Comparison of ENCODE assay signal across 29 mouse cellular contexts in genomic region chr5:107074350-107074749, GRCm38 (mm10).
DNase-seq lines count a peak whose midpoint lies in the region; ATAC-seq and TF ChIP-seq lines count a peak whose summit lies in the region.
"Had no signal": no experiment of that assay in that cellular context is flagged by ENCODE, and none has a peak within 500 bp of the region (broad histone marks: within the 10 kb centered on the region; RNA-seq: fewer than 3 reads in every experiment).

No protein-coding gene starts in this region.

- peak overlapping the region; percentile 40; the same call in 1 of the 2 replicates for H3K27ac ChIP-seq in heart, embryonic 13.5 days (replicated peaks)
- no peak overlapping the region for H3K27ac ChIP-seq in heart, adult 2 months
- no peak overlapping the region for H3K27ac ChIP-seq in hindbrain, embryonic 12.5 days
- no peak overlapping the region for H3K27ac ChIP-seq in hindbrain, embryonic 13.5 days
- no peak overlapping the region for H3K27ac ChIP-seq in midbrain, embryonic 13.5 days
- H3K27ac ChIP-seq in midbrain, embryonic 16.5 days (ENCODE audit: low read length), result no peak overlapping the region
- H3K27ac ChIP-seq: liver, embryonic 12.5 days; neural tube, embryonic 12.5 days; stomach, postnatal 0 days had no signal

- H3K4me2 ChIP-seq in heart, embryonic 13.5 days, result no peak overlapping the region
- H3K4me2 ChIP-seq in hindbrain, embryonic 12.5 days (replicated peaks), result no peak overlapping the region
- H3K4me2 ChIP-seq in hindbrain, embryonic 13.5 days, result no peak overlapping the region
- H3K4me2 ChIP-seq in midbrain, embryonic 13.5 days (replicated peaks), result no peak overlapping the region
- no peak overlapping the region for H3K4me2 ChIP-seq in midbrain, embryonic 16.5 days (ENCODE audit: low read length)
- H3K4me2 ChIP-seq: liver, embryonic 12.5 days; neural tube, embryonic 12.5 days had no signal

- no peak for TF ChIP-seq CTCF in heart, adult 2 months (IDR thresholded peaks at IDR 0.05)

- no peaks in the 10 kb centered on the region for H3K79me2 ChIP-seq in heart, adult 2 months (replicated peaks; ENCODE audit: control insufficient read depth, insufficient read depth, low read length)

- TF ChIP-seq POLR2A in heart, adult 2 months (IDR thresholded peaks at IDR 0.05; ENCODE audit: insufficient read depth, low read depth, low read length), result no peak

- peaks cover under 1% of the 10 kb centered on the region; the same call in 1 of the 2 replicates for H3K27me3 ChIP-seq in heart, embryonic 13.5 days (replicated peaks)
- H3K27me3 ChIP-seq in heart, adult 2 months (ENCODE audit: control insufficient read depth, insufficient read depth, low read length), result no peaks in the 10 kb centered on the region
- no peaks in the 10 kb centered on the region for H3K27me3 ChIP-seq in hindbrain, embryonic 12.5 days
- H3K27me3 ChIP-seq in hindbrain, embryonic 13.5 days, result no peaks in the 10 kb centered on the region
- H3K27me3 ChIP-seq in midbrain, embryonic 13.5 days, result no peaks in the 10 kb centered on the region; the same call in 1 of the 2 replicates
- H3K27me3 ChIP-seq in midbrain, embryonic 16.5 days (ENCODE audit: control insufficient read depth, insufficient read depth, low read depth, low read length), result no peaks in the 10 kb centered on the region
- H3K27me3 ChIP-seq: CH12.LX; liver, embryonic 12.5 days; neural tube, embryonic 12.5 days had no signal

- H3K4me3 ChIP-seq in heart, embryonic 13.5 days, result no peak overlapping the region
- no peak overlapping the region for H3K4me3 ChIP-seq in heart, adult 2 months
- H3K4me3 ChIP-seq in hindbrain, embryonic 12.5 days, result no peak overlapping the region
- H3K4me3 ChIP-seq in hindbrain, embryonic 13.5 days, result no peak overlapping the region
- no peak overlapping the region for H3K4me3 ChIP-seq in midbrain, embryonic 13.5 days (replicated peaks)
- no peak overlapping the region for H3K4me3 ChIP-seq in midbrain, embryonic 16.5 days (ENCODE audit: low read depth, low read length)
- H3K4me3 ChIP-seq: erythroblast, embryonic 14.5 days; liver, embryonic 12.5 days; myocyte; neural tube, embryonic 12.5 days had no signal

- WGBS in heart, embryonic 13.5 days, result 51% methylated on average over 4 of the region's 4 CpGs
- 81% methylated on average over 4 of the region's 4 CpGs for WGBS in heart, adult 2 months
- 29% methylated on average over 4 of the region's 4 CpGs for WGBS in hindbrain, embryonic 12.5 days
- 25% methylated on average over 4 of the region's 4 CpGs for WGBS in hindbrain, embryonic 13.5 days
- 30% methylated on average over 4 of the region's 4 CpGs for WGBS in midbrain, embryonic 13.5 days
- WGBS in midbrain, embryonic 16.5 days, result 30% methylated on average over 4 of the region's 4 CpGs

- no peaks in the 10 kb centered on the region for H3K36me3 ChIP-seq in heart, embryonic 13.5 days
- no peaks in the 10 kb centered on the region for H3K36me3 ChIP-seq in heart, adult 2 months (ENCODE audit: control insufficient read depth, insufficient read depth, low read length)
- no peaks in the 10 kb centered on the region for H3K36me3 ChIP-seq in hindbrain, embryonic 12.5 days
- H3K36me3 ChIP-seq in hindbrain, embryonic 13.5 days, result no peaks in the 10 kb centered on the region
- H3K36me3 ChIP-seq in midbrain, embryonic 13.5 days, result no peaks in the 10 kb centered on the region
- no peaks in the 10 kb centered on the region for H3K36me3 ChIP-seq in midbrain, embryonic 16.5 days (ENCODE audit: control insufficient read depth, insufficient read depth, low read length)
- H3K36me3 ChIP-seq: G1E; liver, embryonic 12.5 days; neural tube, embryonic 12.5 days had no signal

- ATAC-seq in heart, embryonic 13.5 days (ENCODE audit: extremely low read depth, insufficient number of reproducible peaks, low FRiP score, low TSS enrichment), result no peak
- 0 out of 2 replicates have a peak, but pooled peaks have one; percentile 40 for ATAC-seq in hindbrain, embryonic 12.5 days (ENCODE audit: low FRiP score)
- ATAC-seq in hindbrain, embryonic 13.5 days (ENCODE audit: low FRiP score), result no peak
- peak; percentile 50; the same call in 1 of the 2 replicates for ATAC-seq in midbrain, embryonic 13.5 days
- no peak for ATAC-seq in midbrain, embryonic 16.5 days
- ATAC-seq: forebrain, postnatal 0 days; liver, embryonic 12.5 days; liver, postnatal 0 days had no signal

- H3K4me1 ChIP-seq in heart, embryonic 13.5 days, result peaks cover 41% of the 10 kb centered on the region
- H3K4me1 ChIP-seq in heart, adult 2 months (ENCODE audit: control insufficient read depth, insufficient read depth, low read length), result peaks cover 5% of the 10 kb centered on the region
- H3K4me1 ChIP-seq in hindbrain, embryonic 12.5 days, result peaks cover 17% of the 10 kb centered on the region
- peaks cover 7% of the 10 kb centered on the region for H3K4me1 ChIP-seq in hindbrain, embryonic 13.5 days (replicated peaks)
- H3K4me1 ChIP-seq in midbrain, embryonic 13.5 days (replicated peaks), result peaks cover 10% of the 10 kb centered on the region
- no peaks in the 10 kb centered on the region for H3K4me1 ChIP-seq in midbrain, embryonic 16.5 days (ENCODE audit: control insufficient read depth, insufficient read depth, low read length)

- intact Hi-C loops in heart, adult 2 months (cut with DNase I), result no loop called here

- no peaks in the 10 kb centered on the region for H3K9me3 ChIP-seq in heart, embryonic 13.5 days
- H3K9me3 ChIP-seq in hindbrain, embryonic 12.5 days (replicated peaks), result no peaks in the 10 kb centered on the region
- H3K9me3 ChIP-seq in hindbrain, embryonic 13.5 days, result no peaks in the 10 kb centered on the region
- H3K9me3 ChIP-seq in midbrain, embryonic 13.5 days, result no peaks in the 10 kb centered on the region
- H3K9me3 ChIP-seq in midbrain, embryonic 16.5 days (replicated peaks; ENCODE audit: control insufficient read depth, low read length, poor library complexity, severe bottlenecking), result no peaks in the 10 kb centered on the region
- H3K9me3 ChIP-seq: G1E; liver, embryonic 12.5 days; neural tube, embryonic 12.5 days had no signal

- no peak overlapping the region for H3K9ac ChIP-seq in heart, embryonic 13.5 days
- no peak overlapping the region for H3K9ac ChIP-seq in heart, adult 2 months (ENCODE audit: low read depth, low read length)
- H3K9ac ChIP-seq in hindbrain, embryonic 12.5 days, result no peak overlapping the region
- H3K9ac ChIP-seq in hindbrain, embryonic 13.5 days, result no peak overlapping the region
- H3K9ac ChIP-seq in midbrain, embryonic 13.5 days (replicated peaks), result no peak overlapping the region
- no peak overlapping the region for H3K9ac ChIP-seq in midbrain, embryonic 16.5 days (ENCODE audit: low read depth, low read length)
- H3K9ac ChIP-seq: forebrain, postnatal 0 days; liver, embryonic 12.5 days; liver, postnatal 0 days; neural tube, embryonic 12.5 days had no signal

- no peak for TF ChIP-seq EP300 in heart, adult 2 months (IDR thresholded peaks at IDR 0.05; ENCODE audit: insufficient read depth, low read depth, low read length)

- DNase-seq in embryo, embryonic 10 days (ENCODE audit: low spot score), result peak; percentile 26
- DNase-seq in embryo, embryonic 9.5 days (ENCODE audit: extremely low spot score), result no peak
- DNase-seq in heart, adult 2 months, result no peak
- DNase-seq: adrenal gland, adult 8-10 months; cerebellum, adult 8-10 months; cerebellum, postnatal 25 days; forebrain, postnatal 0 days; heart, postnatal 36 days; kidney, adult 9 months; kidney, postnatal 10 days; layer of hippocampus, postnatal 36 days; left cerebral cortex, postnatal 4 days; liver, postnatal 0 days; lung, postnatal 4 days; right cerebral cortex, postnatal 4 days; thymus, adult 18-20 months; thymus, postnatal 25 days had no signal

Comparison
In these comparisons a context has a peak if more than half of its experiments do, and no peak if none do; other contexts are left out.
1. ATAC-seq: peak in hindbrain, embryonic 12.5 days (single experiment) and midbrain, embryonic 13.5 days (single experiment); none in heart, embryonic 13.5 days (single experiment), hindbrain, embryonic 13.5 days (single experiment) and midbrain, embryonic 16.5 days (single experiment).